Mouse (Mus musculus) kidney, adult 8-10 months (tissue): ENCODE data around the gene Tnik.

Source experiments
- DNase-seq, 2 experiments: peaks; one replicate each; pipeline ENCODE4 v3.0.0; 2022

Tnik gene

GRCm38 (mm10) chr3:28410269-28410668 lies 147.3 kb downstream of the Tnik start:
- DNase-seq = no peak

GRCm38 (mm10) chr3:28415986-28416385 lies 153.0 kb downstream of the Tnik start:
- no peak for DNase-seq

- DNase-seq = no peak
Observed at GRCm38 (mm10) chr3:28417091-28417715, 154.2 kb downstream of the Tnik start.

- DNase-seq = no peak
Observed at GRCm38 (mm10) chr3:28420194-28420593, 157.2 kb downstream of the Tnik start.

- no peak for DNase-seq
Observed at GRCm38 (mm10) chr3:28420698-28421097, 157.7 kb downstream of the Tnik start.

GRCm38 (mm10) chr3:28421798-28422197 lies 158.8 kb downstream of the Tnik start:
- no peak for DNase-seq

GRCm38 (mm10) chr3:28422221-28422620 lies 159.2 kb downstream of the Tnik start:
- DNase-seq = no peak

- DNase-seq = no peak
Observed at GRCm38 (mm10) chr3:28425911-28426310, 162.9 kb downstream of the Tnik start.

- no peak for DNase-seq
Observed at GRCm38 (mm10) chr3:28431459-28431858, 168.4 kb downstream of the Tnik start.

- no peak for DNase-seq
Observed at GRCm38 (mm10) chr3:28432321-28432720, 169.3 kb downstream of the Tnik start.

- no peak for DNase-seq
Observed at GRCm38 (mm10) chr3:28435478-28435877, 172.5 kb downstream of the Tnik start.

GRCm38 (mm10) chr3:28437429-28437828 lies 174.4 kb downstream of the Tnik start:
- no peak for DNase-seq

- no peak for DNase-seq
Observed at GRCm38 (mm10) chr3:28441545-28441944, 178.5 kb downstream of the Tnik start.

GRCm38 (mm10) chr3:28442116-28442515 lies 179.1 kb downstream of the Tnik start:
- no peak for DNase-seq

- no peak for DNase-seq
Observed at GRCm38 (mm10) chr3:28447950-28448349, 184.9 kb downstream of the Tnik start.

GRCm38 (mm10) chr3:28453458-28453857 lies 190.4 kb downstream of the Tnik start:
- DNase-seq = no peak

GRCm38 (mm10) chr3:28456842-28457241 lies 193.8 kb downstream of the Tnik start:
- no peak for DNase-seq

GRCm38 (mm10) chr3:28457517-28457916 lies 194.5 kb downstream of the Tnik start:
- no peak for DNase-seq

- no peak for DNase-seq
Observed at GRCm38 (mm10) chr3:28466688-28467087, 203.7 kb downstream of the Tnik start.

- no peak for DNase-seq
Observed at GRCm38 (mm10) chr3:28467148-28467754, 204.2 kb downstream of the Tnik start.

GRCm38 (mm10) chr3:28467871-28468285 lies 204.9 kb downstream of the Tnik start:
- DNase-seq = no peak

GRCm38 (mm10) chr3:28473439-28473838 lies 210.4 kb downstream of the Tnik start:
- no peak for DNase-seq

GRCm38 (mm10) chr3:28477373-28477772 lies 214.4 kb downstream of the Tnik start:
- no peak for DNase-seq

- no peak for DNase-seq
Observed at GRCm38 (mm10) chr3:28485716-28486115, 222.7 kb downstream of the Tnik start.

- DNase-seq = no peak
Observed at GRCm38 (mm10) chr3:28487418-28487817, 224.4 kb downstream of the Tnik start.
